Mouse (Mus musculus) granulocyte monocyte progenitor cell, adult 5-6 weeks (primary cell): ENCODE measurements at regions not wholly inside any gene's neighbourhood (a gene's known extent, or its start where the extent isn't known, plus 50 kb on each side); places are given as distances from the start of the nearest gene placed in this dataset.

Experiments
- ATAC-seq: replicated peaks from 2 replicates; pipeline ENCODE4 v1.8.0; 2016; ENCODE audit warnings: mild to moderate bottlenecking, moderate TSS enrichment, inconsistent platforms; ENCODE audit not compliant: poor library complexity, severe bottlenecking

DNA sequence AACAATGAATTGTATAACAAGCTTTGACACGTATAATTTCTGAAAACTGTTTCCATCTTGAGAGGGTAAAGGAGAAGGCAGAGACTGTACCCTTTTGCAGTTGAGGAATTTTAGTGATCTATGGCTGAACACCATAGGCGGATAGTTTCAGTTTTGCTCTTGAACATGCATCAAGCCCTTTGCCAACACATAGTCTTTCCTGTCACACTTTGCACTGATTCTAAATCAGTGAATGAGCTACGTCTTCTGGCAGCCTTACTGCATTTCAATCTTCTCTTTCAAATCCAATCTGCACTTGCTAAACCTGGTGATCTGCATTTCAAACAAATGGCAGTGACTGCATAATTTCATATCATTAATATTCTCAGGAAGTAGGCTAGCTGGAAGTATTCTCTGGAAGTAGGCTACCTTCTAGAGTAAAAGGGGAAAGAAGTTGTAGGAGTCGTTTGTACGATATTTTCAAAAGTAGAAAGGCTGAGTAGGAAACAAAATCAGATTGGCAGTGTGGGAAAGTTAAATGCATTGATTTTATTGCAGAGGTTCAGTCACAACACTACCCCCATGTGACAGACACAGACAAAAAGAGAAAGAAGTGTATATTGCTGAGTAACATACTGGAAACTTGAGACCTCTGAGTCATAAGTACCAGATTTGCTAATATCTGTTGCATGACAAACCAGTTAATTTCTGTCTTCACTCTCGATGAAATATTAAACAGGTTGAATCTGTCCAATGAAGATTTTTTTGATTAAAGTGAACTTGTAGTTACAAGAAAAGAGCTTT lies 983.3 kb upstream of the Nr2f1 start:
- no peak for ATAC-seq

- ATAC-seq, result peak; percentile 56
Observed at GRCm38 (mm10) chr13:79158757-79159156, 959.2 kb upstream of the Nr2f1 start.

DNA sequence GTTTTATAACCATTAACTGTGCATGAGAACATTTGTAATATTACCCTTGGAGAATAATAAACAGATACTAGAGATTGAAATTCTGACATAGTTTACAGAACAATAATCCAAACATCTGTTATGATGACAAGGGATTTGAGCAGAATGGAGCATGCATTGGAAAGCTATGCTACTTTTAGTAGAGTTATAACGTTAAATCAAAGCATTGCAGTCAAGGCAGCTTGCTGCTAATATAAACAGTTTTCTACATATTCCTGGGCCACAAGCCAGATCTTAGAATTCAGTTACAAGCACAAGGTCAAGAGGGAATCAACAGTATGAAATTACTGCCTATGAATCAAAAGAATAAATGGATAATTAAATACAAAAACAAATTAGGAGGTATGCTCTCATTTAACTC lies 943.3 kb upstream of the Nr2f1 start:
- no peak for ATAC-seq

DNA sequence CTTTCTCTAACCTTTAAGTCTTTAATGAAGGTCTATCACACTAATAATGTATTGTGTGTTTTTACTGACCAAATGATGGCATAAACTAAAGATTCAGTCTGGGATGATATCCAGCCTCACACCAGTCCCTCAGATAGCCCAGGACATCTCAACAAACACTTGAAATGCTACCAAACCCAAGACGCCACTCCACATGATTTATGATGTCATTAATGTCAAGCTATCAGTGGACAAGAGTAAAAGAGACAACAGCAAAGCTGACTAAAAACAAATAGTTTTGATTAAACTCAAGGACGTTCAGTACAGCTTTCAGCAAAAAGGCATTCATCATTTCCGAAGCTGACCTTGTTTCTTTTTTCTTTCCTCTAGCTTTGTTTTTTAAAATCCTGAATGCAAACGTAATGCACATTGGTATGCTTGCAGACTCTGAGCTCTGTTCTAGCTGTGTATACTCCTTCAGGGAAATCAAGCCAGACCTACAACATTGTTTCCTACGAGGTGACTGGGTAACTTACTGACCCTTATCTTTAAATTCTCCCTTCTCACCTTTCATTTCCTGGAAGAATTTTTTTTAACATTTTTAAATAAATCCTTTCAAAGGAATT lies 941.9 kb upstream of the Nr2f1 start:
- ATAC-seq, result no peak

DNA sequence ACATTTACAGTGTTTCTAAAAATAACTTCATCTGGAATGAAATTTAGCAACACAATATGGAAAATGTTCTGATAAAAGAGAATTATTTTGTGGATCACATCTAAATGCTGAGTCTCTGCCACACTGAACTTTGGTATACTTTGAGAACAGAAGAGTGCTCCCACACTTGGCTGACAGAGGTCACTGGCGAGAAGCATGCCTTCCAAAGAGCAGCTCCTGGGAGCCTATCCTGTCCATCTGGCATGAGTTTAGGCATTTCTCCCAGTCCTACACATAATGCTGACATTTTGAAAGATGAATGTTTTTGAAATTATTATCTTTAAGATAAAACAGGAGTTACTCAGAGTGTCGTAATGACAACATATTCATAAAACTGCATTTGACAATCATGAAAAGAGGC lies 939.2 kb upstream of the Nr2f1 start:
- no peak for ATAC-seq

GRCm38 (mm10) chr13:79136726-79137125 lies 937.2 kb upstream of the Nr2f1 start:
- ATAC-seq, result no peak
